Mouse (Mus musculus): ENCODE data around the gene Abhd2.

- TF ChIP-seq CTCF (IDR thresholded peaks at IDR 0.05; ENCODE audit: control insufficient read depth, insufficient read depth, low read length) (no peak), POLR2A (IDR thresholded peaks at IDR 0.05; ENCODE audit: borderline replicate concordance, control insufficient read depth, low read depth, low read length) (no peak)
These were observed 87.1 kb downstream of the Abhd2 start for GRCm38 (mm10) chr7:79360056-79360455.

Data from bone marrow, adult 2 months (tissue).